Mouse (Mus musculus): Measurements from ENCODE around the gene Btk.

The Btk gene

DNA sequence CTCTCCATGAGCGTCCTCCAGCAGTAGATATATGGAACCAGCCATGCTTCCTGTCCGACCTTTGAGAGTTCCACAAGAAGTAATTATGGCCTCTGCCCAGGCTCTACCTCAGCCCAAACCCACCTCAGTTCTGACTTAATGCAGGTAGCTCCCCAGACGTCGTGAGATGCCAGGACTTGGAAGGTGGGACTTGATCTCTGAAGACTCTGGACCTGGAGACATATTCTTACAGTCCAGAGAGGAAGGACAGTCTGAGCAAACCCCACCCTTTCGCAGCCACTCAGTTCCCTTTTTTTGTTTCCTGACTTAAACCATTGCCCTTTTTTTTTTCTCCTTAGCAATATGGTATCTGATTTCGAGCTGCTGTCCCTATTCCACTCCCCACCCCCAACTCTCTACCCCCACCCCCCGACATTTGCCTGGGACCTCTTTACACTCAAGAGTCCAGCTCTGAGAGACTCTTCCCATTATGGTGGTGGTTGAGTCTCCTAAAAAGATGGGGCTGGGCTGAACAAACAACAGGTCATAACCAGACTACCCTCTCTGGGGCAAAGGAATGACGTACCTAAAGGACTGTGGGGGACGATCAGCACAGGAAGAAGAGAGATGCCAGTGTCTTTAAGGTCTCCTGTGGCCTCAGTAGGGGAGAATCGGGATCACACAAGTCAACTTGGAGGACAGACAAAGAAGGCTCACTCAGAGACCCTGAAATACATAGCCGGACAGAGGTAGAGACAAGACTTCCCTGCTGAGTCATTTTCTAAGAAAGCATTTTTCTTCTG lies at the start of gene Btk:
Btk (minus strand) TSS at position 683 of the 782 bp plus-strand sequence.
- DNase-seq = no peak

DNA sequence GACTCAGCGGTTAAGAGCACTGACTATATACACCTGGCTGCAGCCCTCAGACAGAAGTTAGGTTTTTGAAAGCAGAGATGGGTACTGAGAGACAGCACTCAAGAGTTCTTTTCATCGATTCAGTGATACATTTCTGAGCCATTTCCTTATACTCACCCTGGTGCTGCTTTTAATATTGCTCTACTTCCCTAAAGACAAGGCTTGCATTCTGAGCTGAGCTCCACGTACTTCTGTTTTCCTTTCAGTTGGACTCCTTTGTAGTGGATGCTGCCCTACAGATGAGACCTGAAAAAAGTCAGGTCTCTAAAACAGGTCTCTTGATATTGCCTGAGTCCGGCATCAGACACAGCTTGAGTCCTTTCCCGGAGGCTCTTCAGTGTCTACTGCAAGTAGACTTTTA lies 49.3 kb upstream of the Btk start:
- DNase-seq = no peak

DNA sequence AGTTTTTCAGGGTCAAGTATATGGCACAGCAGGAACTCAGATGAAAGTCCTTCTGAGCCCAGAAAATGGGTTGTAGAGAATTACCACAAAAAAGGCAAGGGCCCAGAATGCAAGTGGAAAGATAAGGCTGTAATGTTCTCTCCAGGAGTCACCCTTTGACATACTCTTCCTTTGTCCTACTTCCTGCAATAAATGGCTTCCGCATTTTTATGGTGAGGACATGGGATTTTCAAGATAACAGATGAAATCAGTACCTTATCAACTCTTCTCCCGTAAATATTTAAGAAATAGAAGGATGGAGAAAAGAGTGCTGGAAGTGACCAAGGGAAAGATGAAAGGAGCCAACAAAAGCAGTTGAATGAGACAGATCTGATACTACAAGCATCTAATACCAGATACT lies 44.8 kb upstream of the Btk start:
- DNase-seq = no peak

DNA sequence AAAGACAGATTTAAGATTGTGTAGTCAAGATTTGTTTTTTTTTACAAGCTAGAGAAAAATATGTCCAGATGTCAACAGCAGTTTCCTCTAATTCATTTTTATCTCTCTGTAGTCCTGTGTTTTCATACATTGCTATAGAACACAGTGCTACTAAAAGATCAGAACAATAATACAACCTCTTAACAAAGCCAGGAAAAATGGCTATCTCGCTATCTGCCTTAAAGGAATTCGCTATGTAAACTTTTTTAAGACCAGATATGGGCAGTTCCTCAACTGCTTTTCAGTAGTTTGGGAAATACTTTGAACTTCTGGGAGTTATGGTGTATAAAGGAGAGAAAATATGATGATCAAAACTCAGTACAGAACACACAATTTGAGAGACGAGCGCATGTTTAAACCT lies 40.0 kb upstream of the Btk start:
- DNase-seq = no peak

DNA sequence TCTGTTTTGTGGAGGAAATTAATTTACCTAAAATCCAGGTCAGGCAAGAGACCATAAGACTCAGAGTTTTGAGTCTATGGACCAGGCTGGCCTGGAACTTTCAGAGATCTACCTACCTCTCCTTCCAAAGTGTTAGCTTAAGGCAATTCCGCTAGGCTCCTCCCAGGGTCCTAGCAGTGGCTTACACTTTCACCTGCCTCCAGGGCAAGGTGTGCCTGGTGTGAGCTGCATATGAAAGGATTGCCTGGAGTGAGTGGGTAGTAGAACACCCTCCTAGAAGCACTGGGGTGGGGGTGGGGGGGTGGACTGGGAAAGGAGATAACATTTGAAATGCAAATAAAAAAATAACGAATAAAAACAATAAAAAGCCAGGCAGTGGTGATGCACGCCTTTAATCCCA lies 38.3 kb upstream of the Btk start:
- DNase-seq = no peak

DNA sequence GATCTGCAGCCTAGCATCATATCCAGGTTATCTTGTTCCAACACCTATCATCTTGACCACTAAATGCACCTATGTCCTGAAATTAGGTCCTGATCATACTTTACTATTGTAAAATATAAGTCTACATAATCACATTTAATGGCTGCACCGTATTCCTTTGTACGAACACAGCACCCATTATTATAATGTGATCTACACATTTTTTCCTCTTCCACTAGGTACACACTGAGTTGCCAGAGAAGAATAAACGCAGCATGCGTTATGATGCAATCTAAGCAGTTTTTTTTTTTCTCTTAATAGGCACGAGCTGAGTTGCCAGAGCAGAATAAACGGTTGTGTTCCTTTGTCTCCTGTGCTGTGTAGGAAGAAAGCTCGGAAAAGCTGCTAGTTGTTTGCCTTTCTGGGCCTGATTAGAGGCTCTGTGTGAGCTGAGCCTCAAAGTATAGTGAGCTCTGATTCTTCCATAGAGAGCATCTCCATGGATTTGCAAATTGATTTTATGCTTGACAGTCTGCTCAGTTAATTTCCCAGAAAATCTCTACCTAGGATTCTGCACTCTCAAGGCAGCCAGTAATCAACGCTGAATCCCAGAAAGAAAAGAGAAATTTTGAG lies 37.0 kb upstream of the Btk start:
- DNase-seq = no peak

DNA sequence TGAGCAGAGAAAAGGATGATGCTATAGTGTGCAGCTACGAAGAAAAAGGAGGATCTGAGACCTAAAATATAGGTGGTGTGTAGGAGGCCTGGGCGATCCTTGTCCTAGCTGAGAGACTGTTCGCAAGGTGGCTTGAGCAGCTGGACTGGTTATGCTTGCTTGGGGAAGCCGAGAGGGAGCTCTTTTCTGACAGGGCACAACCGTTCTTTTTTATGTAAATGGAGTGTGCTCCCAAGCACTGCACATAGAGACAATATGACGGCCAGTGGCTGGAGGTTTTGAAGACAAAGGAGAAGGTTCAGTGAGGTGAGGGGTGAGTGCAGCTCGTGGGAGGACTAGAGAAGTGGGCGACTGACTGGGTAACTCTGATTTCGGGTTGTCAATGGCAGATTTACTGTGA lies 36.3 kb upstream of the Btk start:
- no peak for DNase-seq

DNA sequence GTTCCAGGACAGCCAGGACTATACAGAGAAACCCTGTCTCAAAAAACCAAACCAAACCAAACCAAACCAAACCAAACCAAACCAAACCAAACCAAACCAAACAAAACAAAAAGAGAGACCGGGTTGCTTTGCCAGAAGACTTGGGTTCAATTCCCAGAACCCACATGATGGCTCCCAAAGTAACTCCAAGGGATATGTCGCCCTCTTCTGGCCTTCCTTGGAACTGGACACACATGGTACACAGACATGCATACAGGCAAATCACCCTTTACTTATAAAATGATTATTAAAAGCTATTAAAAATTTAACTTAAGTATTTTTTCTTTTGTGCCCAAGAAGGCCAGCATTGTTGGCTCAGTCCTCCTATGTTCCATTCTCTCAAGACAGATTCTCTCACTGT lies 30.9 kb upstream of the Btk start:
- peak in 1 of 2 experiments; percentile 45 for DNase-seq

DNA sequence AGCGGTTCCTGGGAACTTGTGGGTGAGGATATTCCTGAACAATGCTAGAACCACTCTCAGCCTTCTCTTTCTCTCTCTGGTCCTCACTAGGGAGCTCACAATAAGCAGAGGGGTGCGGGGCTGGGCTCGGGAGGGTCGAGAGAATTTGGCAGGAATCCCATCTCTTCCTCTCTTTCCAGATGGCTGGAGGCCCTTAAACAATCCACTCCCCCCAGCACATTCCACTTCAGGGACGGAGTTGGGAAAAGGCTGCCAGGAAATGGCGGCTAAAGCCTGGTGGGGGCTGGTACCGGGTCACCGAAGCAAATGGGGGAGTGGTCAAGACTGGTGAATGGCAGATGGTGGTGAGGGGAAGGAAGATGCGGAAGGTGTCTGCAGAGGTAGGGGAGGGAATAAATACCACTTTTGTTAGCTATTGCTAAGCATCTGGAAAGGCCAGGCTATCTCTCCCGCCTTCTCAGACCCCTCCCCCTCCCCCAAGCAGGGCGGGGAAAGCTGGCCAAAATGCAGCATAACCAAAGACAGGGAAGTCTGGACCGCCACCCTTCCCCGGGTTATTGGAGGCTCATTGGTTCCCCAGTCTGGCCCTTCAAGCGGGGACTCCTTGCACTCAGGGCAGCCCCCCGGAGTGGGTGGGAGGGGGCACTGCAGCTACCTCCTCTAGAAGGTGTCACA lies 29.1 kb upstream of the Btk start:
- peak; percentile 33 to 63 for DNase-seq

DNA sequence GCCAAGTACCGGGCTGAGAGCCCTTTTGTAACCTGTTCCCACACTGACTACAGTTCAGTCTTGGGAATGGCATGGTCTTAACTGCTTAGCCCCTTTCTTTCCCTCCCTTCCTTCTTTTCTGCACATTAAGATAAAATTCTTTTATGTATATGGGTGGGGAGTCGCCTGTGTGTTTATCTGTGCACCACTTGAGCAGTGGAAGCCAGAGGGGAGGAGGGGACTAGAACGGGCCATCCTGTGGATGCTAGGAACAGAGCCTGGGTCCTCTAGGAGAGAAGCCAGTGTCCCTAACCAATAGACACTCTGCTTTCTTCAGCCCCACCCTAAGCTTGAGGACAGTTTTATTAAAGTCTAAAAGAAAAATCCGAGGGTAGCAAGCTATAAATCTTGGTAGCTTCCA lies 27.6 kb upstream of the Btk start:
- DNase-seq = no peak

DNA sequence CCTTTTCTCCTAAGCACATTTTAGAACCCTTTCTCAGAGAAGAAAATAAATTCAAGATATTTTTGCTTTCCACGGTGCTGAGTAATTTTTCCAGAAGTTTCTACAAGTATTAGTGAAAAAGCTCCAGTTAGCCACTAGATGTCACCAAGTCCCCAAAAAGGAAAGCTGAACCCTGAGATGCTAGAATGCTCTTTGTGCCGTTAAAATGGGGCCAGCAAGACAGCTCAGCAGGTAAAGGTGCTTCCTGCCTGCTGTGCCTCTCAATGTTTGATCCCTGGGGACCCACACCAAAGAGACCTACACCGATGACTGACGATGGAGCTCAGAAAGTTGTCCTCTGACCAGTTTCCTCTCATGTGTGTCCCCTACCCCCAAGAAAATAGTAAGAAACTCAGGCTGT lies 26.1 kb upstream of the Btk start:
- DNase-seq = peak in 1 of 2 experiments; percentile 35

DNA sequence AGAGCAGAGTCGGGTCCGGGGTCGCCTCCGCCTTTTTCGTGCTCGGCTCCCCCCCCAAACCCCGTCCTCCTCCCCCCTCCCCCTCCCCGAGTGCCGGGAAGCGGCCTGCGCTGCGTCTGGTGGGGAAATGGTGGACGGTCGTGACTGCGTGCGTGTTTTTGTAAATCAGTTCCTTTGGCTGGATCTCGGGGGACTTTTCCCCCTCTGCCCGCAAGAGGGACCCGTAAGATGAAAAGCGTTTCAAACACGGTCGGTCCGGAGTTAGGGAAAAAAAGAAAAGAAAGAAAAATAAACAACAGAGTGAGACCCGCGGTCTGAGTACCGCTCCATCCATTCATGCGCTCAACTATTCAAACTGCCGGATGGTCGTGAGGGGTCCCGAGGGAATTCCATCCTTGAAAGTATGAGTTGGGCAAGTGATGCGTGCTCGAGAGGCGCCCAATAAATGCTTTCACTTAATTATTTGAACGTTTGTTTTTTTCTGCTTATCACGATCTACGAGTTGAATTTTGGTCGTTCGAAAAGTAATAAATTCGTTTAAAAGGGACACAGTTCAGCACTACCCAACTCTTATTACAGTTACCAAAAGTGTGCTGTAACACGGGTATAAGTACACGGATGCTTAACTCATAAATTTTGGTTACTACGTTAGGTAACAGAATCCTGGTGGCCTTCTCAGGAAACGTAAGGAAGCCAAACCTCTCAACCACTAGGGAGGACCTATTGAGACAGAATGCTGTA lies 18.2 kb upstream of the Btk start:
- DNase-seq = no peak

DNA sequence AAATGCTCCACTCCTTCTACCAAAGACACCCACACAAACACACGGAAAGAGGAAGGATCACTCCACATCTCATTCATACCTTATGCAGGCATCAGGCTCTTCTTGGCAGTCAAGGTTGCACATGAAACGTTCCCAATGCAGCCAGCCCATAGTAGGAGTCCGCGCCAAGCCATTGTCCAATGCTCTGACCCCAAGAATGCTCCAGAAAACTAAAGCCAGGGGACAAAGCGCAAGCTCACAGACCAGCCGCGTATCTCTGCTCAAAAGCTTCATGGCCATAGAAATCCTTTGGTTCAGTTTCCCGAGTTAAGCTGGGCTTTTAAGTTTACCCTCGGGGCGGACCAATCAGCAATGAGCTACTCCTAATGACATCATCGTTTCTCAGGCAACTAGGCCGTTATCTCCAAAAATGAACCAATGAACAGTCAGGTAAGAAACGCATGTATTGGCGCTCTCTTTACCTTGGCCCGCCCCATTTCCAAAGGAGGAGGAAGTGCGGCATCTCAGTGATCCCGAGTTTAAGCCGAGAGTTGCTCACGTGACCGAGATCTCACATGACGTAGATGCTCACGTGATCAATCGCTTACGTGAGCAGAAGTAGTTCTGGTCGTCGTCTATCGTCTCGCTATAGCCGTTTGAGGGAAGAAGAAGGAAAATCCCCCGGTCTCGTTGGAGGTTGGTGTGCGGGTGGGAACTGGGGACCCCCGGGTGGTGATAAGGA lies 17.4 kb upstream of the Btk start, which contains the start of the genes Gla and Hnrnph2:
Gla (minus strand) TSS at position 467 of the 721 bp plus-strand sequence.
Hnrnph2 (plus strand) TSS at position 521 of the 721 bp plus-strand sequence.
- DNase-seq = peak; percentile 94 to 96

DNA sequence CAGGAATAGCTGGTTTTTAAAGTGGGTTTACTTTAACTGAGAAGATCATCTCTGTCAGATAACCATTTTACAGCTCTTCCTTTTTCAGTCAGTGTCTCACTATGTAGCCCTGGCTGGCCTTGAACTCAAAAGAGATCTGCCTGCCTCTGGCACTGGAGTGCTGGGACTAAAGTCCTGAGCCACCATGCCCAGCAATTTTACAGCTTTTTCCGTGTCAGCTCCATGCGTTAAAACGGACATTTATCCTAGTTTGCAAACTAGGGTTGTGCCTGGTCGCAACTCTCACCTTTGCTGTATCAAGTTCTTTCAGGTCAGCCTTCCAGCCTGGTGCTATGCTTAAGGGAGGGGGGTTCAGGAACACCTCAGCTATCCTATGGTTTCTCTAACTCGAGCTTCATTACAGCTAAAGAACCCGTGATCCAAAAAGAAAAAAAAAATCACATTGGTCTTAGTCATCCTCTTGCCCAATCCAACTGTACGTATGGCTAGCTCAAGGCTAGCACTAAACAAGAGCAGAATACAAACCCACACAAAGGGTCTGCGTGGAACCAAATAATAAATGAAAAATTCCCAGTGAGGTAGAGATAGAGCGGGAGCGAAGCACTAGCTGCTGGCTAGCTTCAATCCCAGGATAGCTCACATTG lies 16.7 kb upstream of the Btk start:
- no peak for DNase-seq

DNA sequence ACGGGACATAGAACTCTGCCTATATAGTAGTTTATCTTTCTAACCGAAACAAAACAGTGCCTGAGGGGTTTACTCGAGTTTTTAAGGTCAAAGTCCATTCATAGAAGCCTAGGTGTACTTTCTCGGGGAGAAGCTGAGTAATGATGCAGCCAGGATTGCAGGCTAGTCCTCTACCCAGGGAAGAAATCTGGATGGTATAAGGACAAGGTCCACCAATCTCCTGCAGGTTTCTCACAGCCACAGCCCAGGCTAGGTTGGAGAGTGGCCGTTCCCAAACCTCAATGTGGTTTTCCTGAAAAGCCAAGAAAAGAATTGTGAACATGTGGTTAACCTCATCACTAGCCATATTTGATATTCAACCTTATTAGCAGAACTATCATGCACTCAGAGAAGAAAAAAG lies 6.5 kb upstream of the Btk start:
- DNase-seq = no peak

DNA sequence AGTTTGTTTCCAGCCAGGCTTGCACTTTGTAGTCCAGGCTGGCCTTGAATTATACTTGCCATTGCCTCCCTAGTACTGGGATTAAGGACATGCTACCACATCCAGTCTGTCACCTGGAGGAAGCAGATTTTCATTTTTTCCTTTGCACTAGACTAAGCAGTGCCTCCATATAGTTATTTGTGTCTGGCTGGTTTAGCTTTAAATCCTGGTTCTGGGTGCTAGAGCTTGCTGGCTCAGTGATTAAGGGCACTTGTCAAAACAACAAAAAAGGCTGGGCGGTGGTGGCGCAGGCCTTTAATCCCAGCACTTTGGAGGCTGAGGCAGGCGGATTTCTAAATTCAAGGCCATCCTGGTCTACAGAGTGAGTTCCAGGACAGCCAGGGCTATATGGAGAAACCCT lies 5.6 kb upstream of the Btk start:
- DNase-seq = no peak

DNA sequence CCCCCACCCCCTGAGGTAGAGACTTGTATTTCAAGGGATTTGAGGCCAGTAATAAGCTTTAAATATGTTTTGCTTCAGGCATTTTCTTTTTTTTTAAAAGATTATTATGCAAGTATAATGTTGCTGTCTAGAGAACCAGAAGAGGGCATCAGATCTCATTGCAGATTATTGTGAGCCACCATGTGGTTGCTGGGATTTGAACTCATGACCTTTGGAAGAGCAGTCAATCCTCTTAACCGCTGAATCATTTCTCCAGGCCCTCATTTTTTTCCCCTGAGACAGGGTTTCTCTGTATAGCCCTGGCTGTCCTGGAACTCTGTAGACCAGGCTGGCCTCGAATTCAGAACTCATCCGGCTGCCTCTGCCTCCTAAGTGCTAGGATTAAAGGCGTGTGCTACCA lies 4.9 kb upstream of the Btk start:
- no peak for DNase-seq

DNA sequence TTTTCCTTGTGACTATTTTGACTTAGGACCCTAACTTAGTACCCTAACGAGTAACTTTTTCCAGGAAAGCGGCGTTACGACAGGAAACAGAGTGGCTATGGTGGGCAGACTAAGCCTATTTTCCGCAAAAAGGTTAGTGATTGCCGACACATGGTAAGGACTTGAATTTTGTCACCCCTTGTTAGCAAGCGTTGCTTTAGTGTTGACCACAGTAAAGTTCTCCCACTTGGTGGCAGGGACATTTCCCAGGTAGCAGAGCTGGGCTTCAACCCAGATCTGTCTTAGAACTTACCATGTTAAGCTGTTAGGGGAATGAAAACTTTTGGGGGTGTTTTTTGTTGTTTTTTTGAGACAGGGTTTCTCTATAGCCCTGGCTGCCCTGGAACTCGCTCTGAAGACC lies 3.1 kb upstream of the Btk start:
- DNase-seq = no peak

DNA sequence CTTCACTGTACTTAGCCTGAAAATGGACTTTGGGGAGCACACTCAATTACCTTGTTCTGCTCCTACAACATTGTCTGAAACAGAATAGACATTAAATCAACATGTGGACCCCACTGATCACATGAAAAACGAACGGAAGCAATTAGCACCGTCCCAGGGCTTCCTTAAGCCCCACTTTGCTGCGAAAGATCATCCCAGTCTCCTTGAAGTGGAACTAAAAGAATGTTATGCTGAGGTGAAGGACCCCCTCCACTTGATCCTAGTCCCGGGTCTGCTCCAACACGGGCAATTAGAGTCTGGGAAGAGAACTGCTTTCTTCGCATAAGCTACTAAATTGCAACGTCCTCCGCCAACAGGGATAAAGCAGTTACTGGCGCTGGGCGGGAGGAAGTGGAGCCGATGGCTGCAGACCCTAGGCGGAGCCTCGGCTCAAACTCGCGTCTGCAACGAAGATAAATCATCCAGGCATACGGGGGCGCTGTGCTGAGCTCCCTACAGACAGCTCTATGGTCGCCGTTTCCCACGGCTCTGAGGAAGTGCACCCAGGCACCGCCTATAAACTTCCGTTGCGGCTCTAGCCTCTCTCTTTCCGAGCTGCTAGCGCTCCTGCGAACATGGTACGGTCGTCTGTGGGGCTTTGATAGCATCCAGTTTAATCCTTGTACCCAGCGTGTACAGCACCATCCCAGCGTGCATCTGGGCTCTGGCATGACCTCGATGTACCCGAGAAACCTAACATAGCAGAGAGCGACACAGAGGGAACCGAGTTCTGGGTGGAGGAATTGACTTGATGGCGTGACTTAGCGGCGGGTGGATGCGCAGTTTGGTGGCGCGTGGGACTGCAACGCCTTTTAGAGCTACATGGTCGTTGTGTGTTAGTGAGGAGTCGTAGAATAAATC lies 2.0 kb upstream of the Btk start, which contains the start of gene Rpl36a:
Rpl36a (plus strand) TSS at position 552 of the 900 bp plus-strand sequence.
- DNase-seq = peak; percentile 93 to 94

DNA sequence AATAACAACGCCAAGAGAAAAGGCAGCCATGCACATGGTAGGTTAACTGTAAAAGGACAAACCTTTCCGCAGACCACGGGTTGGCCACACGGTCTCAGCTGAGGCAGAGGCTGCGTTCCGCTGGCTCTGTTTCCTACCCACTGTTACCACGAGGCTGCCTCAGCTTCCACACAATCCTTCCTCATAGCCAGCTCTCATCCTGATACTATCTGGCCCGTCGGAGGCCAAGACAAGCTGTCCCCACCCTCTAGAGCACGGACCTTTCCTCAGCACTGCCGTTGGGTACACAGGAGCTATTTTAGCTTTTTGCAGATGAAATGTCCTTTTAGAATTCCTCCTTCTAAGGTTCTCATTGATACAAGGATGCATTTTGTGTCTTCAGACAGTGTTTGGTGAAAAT lies 1.1 kb downstream of the Btk start:
- no peak for DNase-seq

All from kidney, postnatal 25 days (tissue).